Mouse (Mus musculus) C2C12 (cell line): ENCODE results near the gene Apobec3.

ENCODE experiments used
- CEBPB ChIP-seq: IDR thresholded peaks from one replicate; pipeline ENCODE4 v1.6.1; 2011; ENCODE audit warnings: low read depth, mild to moderate bottlenecking, control low read depth, moderate library complexity
- CTCF ChIP-seq: IDR thresholded peaks from one replicate; pipeline ENCODE4 v1.5.1; 2011; ENCODE audit not compliant: control insufficient read depth, insufficient read depth, insufficient read length
- FOSL1 ChIP-seq: IDR thresholded peaks from one replicate; pipeline ENCODE4 v1.8.0; 2011; ENCODE audit warnings: mild to moderate bottlenecking, low read length; ENCODE audit not compliant: poor library complexity, insufficient read depth, severe bottlenecking
- MAX ChIP-seq: IDR thresholded peaks from one replicate; pipeline ENCODE4 v1.6.1; 2011; ENCODE audit warnings: mild to moderate bottlenecking, control low read depth
- MYOD1 ChIP-seq: IDR thresholded peaks from one replicate; pipeline ENCODE4 v1.6.1; 2011; ENCODE audit warnings: low read depth; ENCODE audit not compliant: control insufficient read depth, insufficient read length
- MYOG ChIP-seq: IDR thresholded peaks from one replicate; pipeline ENCODE4 v1.6.1; 2011; ENCODE audit not compliant: control insufficient read depth, insufficient read length; ENCODE audit errors: extremely low read depth
- USF1 ChIP-seq: IDR thresholded peaks from one replicate; pipeline ENCODE4 v1.6.1; 2011; ENCODE audit warnings: low read depth, mild to moderate bottlenecking, control low read depth, moderate library complexity

GRCm38 (mm10) chr15:79906855-79907254, 15.4 kb downstream of the Apobec3 start:
- TF ChIP-seq CTCF = no peak
- no peak for TF ChIP-seq FOSL1
- no peak for TF ChIP-seq CEBPB
- no peak for TF ChIP-seq USF1
- no peak for TF ChIP-seq MAX
- no peak for TF ChIP-seq MYOD1
- no peak for TF ChIP-seq MYOG
